Mouse (Mus musculus) hindlimb bud, embryonic 11.5 days (tissue): ENCODE results near the gene Barx1.

Experiments
- DNase-seq: peaks from one replicate; pipeline ENCODE4 v3.0.0-alpha.2; 2012; ENCODE audit warnings: low read depth, low spot score; ENCODE audit errors: extremely low spot score

The Barx1 gene

GRCm38 (mm10) chr13:48662431-48663143, at the start of gene Barx1:
Gene Barx1, plus strand, starts transcription at chr13:48662998.
- no peak for DNase-seq

- DNase-seq = no peak
These were observed 48.3 kb upstream of the Barx1 start for GRCm38 (mm10) chr13:48614525-48614924.

GRCm38 (mm10) chr13:48617774-48618173, 45.0 kb upstream of the Barx1 start:
- DNase-seq = no peak

GRCm38 (mm10) chr13:48618890-48619289, 43.9 kb upstream of the Barx1 start:
- no peak for DNase-seq

GRCm38 (mm10) chr13:48624968-48625398, 37.8 kb upstream of the Barx1 start:
- DNase-seq = no peak

- DNase-seq = peak; percentile 37
These were observed 37.2 kb upstream of the Barx1 start, which contains the start of gene Ptpdc1 for GRCm38 (mm10) chr13:48625433-48626184. Gene Ptpdc1, minus strand, starts transcription at chr13:48625664.

- DNase-seq = no peak
These were observed 31.1 kb upstream of the Barx1 start for GRCm38 (mm10) chr13:48631691-48632090.

GRCm38 (mm10) chr13:48637706-48638105, 25.1 kb upstream of the Barx1 start:
- DNase-seq = no peak

GRCm38 (mm10) chr13:48639570-48639969, 23.2 kb upstream of the Barx1 start:
- DNase-seq = no peak

- no peak for DNase-seq
These were observed 19.7 kb upstream of the Barx1 start for GRCm38 (mm10) chr13:48643072-48643471.

- no peak for DNase-seq
These were observed 18.8 kb upstream of the Barx1 start for GRCm38 (mm10) chr13:48643991-48644390.

- no peak for DNase-seq
These were observed 16.1 kb upstream of the Barx1 start for GRCm38 (mm10) chr13:48646696-48647095.

GRCm38 (mm10) chr13:48650615-48651014, 12.2 kb upstream of the Barx1 start:
- no peak for DNase-seq

GRCm38 (mm10) chr13:48651132-48652065, 11.4 kb upstream of the Barx1 start:
- DNase-seq = no peak

GRCm38 (mm10) chr13:48653788-48654770, 8.7 kb upstream of the Barx1 start:
- DNase-seq = no peak

GRCm38 (mm10) chr13:48655637-48656036, 7.2 kb upstream of the Barx1 start:
- no peak for DNase-seq

- no peak for DNase-seq
These were observed 5.0 kb upstream of the Barx1 start for GRCm38 (mm10) chr13:48657791-48658190.

- DNase-seq = no peak
These were observed 4.1 kb upstream of the Barx1 start for GRCm38 (mm10) chr13:48658588-48659253.
